Mouse (Mus musculus) megakaryocyte, adult 5-6 weeks (primary cell): ENCODE data around the gene Atp5g2. TPM values are rescaled to one million over a fixed set of nuclear protein-coding genes. Genes with fewer than 3 reads are reported as not detected.
"Not testable (repeated sequence)": the region's sequence is repeated elsewhere in the genome, so short reads cannot be mapped to it uniquely, and the experiment has no call there.

ENCODE experiments used
- ATAC-seq: 2 replicates; pipeline ENCODE4 v1.8.0; 2016; ENCODE audit warnings: mild to moderate bottlenecking, inconsistent platforms; ENCODE audit not compliant: poor library complexity, severe bottlenecking
- total RNA-seq, 2 experiments: library from RNA; stranded (forward) in 1 of 2; stranded (reverse) in 1 of 2; fragments of 153-499, 151-499 nt in 1 of 2; fragments of 221-1000, 200-1000 nt in 1 of 2; gene quantifications; 2 replicates each; pipeline versions ENCODE4 v1.2.3 to v1.2.4; 2015 to 2017

Atp5g2 gene
- total RNA-seq, 2 experiments from 2014 or later: 43.8 to 47.5 TPM

- ATAC-seq: no peak
Measured at GRCm38 (mm10) chr15:102670281-102670680, 1.9 kb downstream of the Atp5g2 start.

GRCm38 (mm10) chr15:102669571-102669970, 2.6 kb downstream of the Atp5g2 start:
- no peak for ATAC-seq

GRCm38 (mm10) chr15:102665494-102665893, 6.7 kb downstream of the Atp5g2 start:
- ATAC-seq: peak; percentile 90

GRCm38 (mm10) chr15:102663825-102664224, 8.3 kb downstream of the Atp5g2 start:
- no peak for ATAC-seq

GRCm38 (mm10) chr15:102662601-102663000, 9.6 kb downstream of the Atp5g2 start:
- ATAC-seq: not testable (repeated sequence)

- no peak for ATAC-seq
Measured at GRCm38 (mm10) chr15:102657926-102658381, 14.2 kb downstream of the Atp5g2 start.

GRCm38 (mm10) chr15:102656658-102657057, 15.5 kb downstream of the Atp5g2 start:
- no peak for ATAC-seq

- ATAC-seq: not testable (repeated sequence)
Measured at GRCm38 (mm10) chr15:102651928-102652660, 20.1 kb downstream of the Atp5g2 start.

GRCm38 (mm10) chr15:102651107-102651506, 21.0 kb downstream of the Atp5g2 start:
- ATAC-seq: no peak

GRCm38 (mm10) chr15:102635817-102636216, 36.3 kb downstream of the Atp5g2 start:
- no peak for ATAC-seq

GRCm38 (mm10) chr15:102634684-102635083, 37.5 kb downstream of the Atp5g2 start:
- ATAC-seq: no peak

- ATAC-seq: peak; percentile 68
Measured at GRCm38 (mm10) chr15:102625687-102626055, 46.5 kb downstream of the Atp5g2 start.

- peak; percentile 90 for ATAC-seq
Measured at GRCm38 (mm10) chr15:102624970-102625686, 47.0 kb downstream of the Atp5g2 start, which contains the start of the genes Gm28047 and Atf7. Gene Gm28047 (minus strand): TSS chr15:102625067. Gene Atf7 (minus strand): TSS chr15:102625464.

GRCm38 (mm10) chr15:102624291-102624969, 47.7 kb downstream of the Atp5g2 start:
- 0 out of 2 replicates have a peak, but pooled peaks have one; percentile 0 for ATAC-seq

GRCm38 (mm10) chr15:102623121-102623520, 49.0 kb downstream of the Atp5g2 start:
- no peak for ATAC-seq

- ATAC-seq: no peak
Measured at GRCm38 (mm10) chr15:102622536-102622935, 49.6 kb downstream of the Atp5g2 start.

- ATAC-seq: no peak
Measured at GRCm38 (mm10) chr15:102620765-102621164, 51.4 kb downstream of the Atp5g2 start.

GRCm38 (mm10) chr15:102619486-102619885, 52.7 kb downstream of the Atp5g2 start:
- no peak for ATAC-seq

- peak; percentile 89 for ATAC-seq
Measured at GRCm38 (mm10) chr15:102617654-102618053, 54.5 kb downstream of the Atp5g2 start.

- ATAC-seq: no peak
Measured at GRCm38 (mm10) chr15:102616174-102616573, 56.0 kb downstream of the Atp5g2 start.

GRCm38 (mm10) chr15:102614224-102614623, 57.9 kb downstream of the Atp5g2 start:
- no peak for ATAC-seq
